ENCODE assay signal across 13 mouse cellular contexts in the genomic region with DNA sequence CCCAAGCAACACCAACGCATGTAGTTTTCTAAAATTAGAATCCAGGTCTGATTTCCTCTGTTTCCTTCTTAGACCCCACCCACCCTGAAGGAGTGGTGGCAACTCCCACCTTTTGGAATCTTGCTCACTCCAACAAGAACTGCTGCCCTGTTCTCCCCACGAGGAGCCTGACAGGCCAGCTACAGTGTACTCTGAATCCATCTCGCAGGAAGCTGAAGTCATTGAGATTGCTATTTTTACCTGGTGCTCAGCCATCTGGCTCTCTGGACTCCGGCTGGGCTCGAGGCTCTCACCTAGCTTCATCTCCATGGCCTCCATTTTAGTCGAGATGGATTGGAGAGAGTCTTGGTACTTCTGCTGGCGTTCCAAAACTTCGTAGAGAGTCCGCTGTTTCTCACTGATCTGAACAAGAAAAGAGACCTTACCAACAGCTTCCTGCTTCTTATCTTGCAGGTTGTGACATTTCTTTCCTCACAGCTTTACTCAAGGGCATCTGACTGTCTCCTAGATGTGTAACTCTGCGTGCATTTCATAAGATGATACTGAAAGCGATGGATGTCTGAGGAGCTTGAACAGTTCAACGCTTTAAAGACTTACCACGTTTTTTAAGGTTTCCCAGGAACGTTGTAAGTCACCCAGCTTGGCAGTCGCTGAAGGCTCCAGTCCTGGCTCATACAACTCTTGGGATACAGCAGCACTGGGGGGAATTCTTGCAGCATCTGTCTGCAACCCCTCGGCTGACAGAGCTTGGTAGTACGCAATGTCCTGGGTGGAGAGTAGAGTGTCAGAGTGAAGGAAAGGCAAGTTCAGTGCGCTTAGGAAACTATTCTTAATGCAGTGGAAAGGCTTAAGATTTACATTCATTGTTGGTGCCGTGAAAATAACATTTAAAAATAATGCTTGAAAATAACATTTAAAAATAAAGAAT.
DNase-seq lines count a peak whose midpoint lies in the region; ATAC-seq and TF ChIP-seq lines count a peak whose summit lies in the region.
"Had no signal": no experiment of that assay in that cellular context is flagged by ENCODE, and none has a peak within 500 bp of the region (broad histone marks: within the 10 kb centered on the region; RNA-seq: fewer than 3 reads in every experiment).

No protein-coding gene starts in this region.

- peaks cover 7 to 9% of the 10 kb centered on the region in 2 experiments for H3K4me1 ChIP-seq in heart, embryonic 14.5 days (ENCODE audit: control insufficient read depth in 2 of 2, insufficient read depth in 2 of 2, low read length in 2 of 2)
- no peaks in the 10 kb centered on the region for H3K4me1 ChIP-seq in hindbrain, embryonic 12.5 days
- no peaks in the 10 kb centered on the region for H3K4me1 ChIP-seq in lung, postnatal 0 days (ENCODE audit: insufficient read depth, low read depth, low read length)
- H3K4me1 ChIP-seq: kidney, embryonic 15.5 days; limb, embryonic 15.5 days; midbrain, embryonic 12.5 days had no signal

- 39% methylated on average over 19 of the region's 19 CpGs for WGBS in heart, embryonic 14.5 days
- WGBS in hindbrain, embryonic 12.5 days, result 86% methylated on average over 19 of the region's 19 CpGs
- WGBS in lung, postnatal 0 days, result 61% methylated on average over 19 of the region's 19 CpGs

- H3K4me3 ChIP-seq in heart, embryonic 14.5 days (ENCODE audit: control insufficient read depth in 1 of 2, insufficient read depth in 1 of 2, low read depth in 1 of 2, low read length in 2 of 2), result no peak overlapping the region
- H3K4me3 ChIP-seq in hindbrain, embryonic 12.5 days, result no peak overlapping the region
- H3K4me3 ChIP-seq in lung, postnatal 0 days (ENCODE audit: low read depth, low read length), result no peak overlapping the region
- H3K4me3 ChIP-seq: kidney, embryonic 15.5 days; limb, embryonic 15.5 days; midbrain, embryonic 12.5 days; myocyte had no signal

- peak overlapping the region; percentile 46 to 49; a peak in 3 of 4 replicates for H3K27ac ChIP-seq in heart, embryonic 14.5 days (replicated peaks in 1 of 2; ENCODE audit: control insufficient read depth in 1 of 2, insufficient read depth in 1 of 2, low read depth in 2 of 2, low read length in 2 of 2)
- no peak overlapping the region for H3K27ac ChIP-seq in hindbrain, embryonic 12.5 days
- H3K27ac ChIP-seq in lung, postnatal 0 days (ENCODE audit: low read length), result no peak overlapping the region
- H3K27ac ChIP-seq: kidney, embryonic 15.5 days; limb, embryonic 15.5 days; midbrain, embryonic 12.5 days had no signal

- no peaks in the 10 kb centered on the region for H3K27me3 ChIP-seq in heart, embryonic 14.5 days (ENCODE audit: control insufficient read depth, insufficient read depth, low read length)
- H3K27me3 ChIP-seq in hindbrain, embryonic 12.5 days, result no peaks in the 10 kb centered on the region
- no peaks in the 10 kb centered on the region for H3K27me3 ChIP-seq in lung, postnatal 0 days (replicated peaks; ENCODE audit: insufficient read depth, low read length)
- H3K27me3 ChIP-seq: kidney, embryonic 15.5 days; limb, embryonic 15.5 days; midbrain, embryonic 12.5 days had no signal

- no peak overlapping the region for H3K9ac ChIP-seq in heart, embryonic 14.5 days (ENCODE audit: low read length)
- no peak overlapping the region for H3K9ac ChIP-seq in hindbrain, embryonic 12.5 days
- no peak overlapping the region for H3K9ac ChIP-seq in lung, postnatal 0 days (replicated peaks; ENCODE audit: low read depth)
- H3K9ac ChIP-seq: kidney, embryonic 15.5 days; limb, embryonic 15.5 days; midbrain, embryonic 12.5 days had no signal

- TF ChIP-seq CTCF in lung, postnatal 0 days (IDR thresholded peaks at IDR 0.05), result no peak

- 0 out of 2 replicates have a peak overlapping the region, but pooled peaks have one; percentile 9 for H3K4me2 ChIP-seq in heart, embryonic 14.5 days (ENCODE audit: low read length)
- H3K4me2 ChIP-seq in hindbrain, embryonic 12.5 days (replicated peaks), result no peak overlapping the region
- H3K4me2 ChIP-seq in lung, postnatal 0 days (replicated peaks; ENCODE audit: low read depth, low read length), result no peak overlapping the region
- H3K4me2 ChIP-seq: kidney, embryonic 15.5 days; limb, embryonic 15.5 days; midbrain, embryonic 12.5 days had no signal

- no peak for DNase-seq in cerebellum, postnatal 4 days (ENCODE audit: low spot score in 2 of 2)
- peak; percentile 58 for DNase-seq in 416B (ENCODE audit: low read depth)
- peak; percentile 51 to 56 for DNase-seq in cerebellum, postnatal 10 days
- no peak for DNase-seq in thymus, postnatal 36 days
- DNase-seq in lung, postnatal 0 days (ENCODE audit: low spot score), result no peak
- DNase-seq: lung, postnatal 14 days had no signal

- ATAC-seq in cerebellum, adult (ENCODE audit: insufficient number of reproducible peaks, low FRiP score, low TSS enrichment), result peak; percentile 93
- no peak for ATAC-seq in heart, embryonic 14.5 days (ENCODE audit: insufficient number of reproducible peaks, insufficient read depth, low FRiP score, low read depth)
- no peak for ATAC-seq in hindbrain, embryonic 12.5 days (ENCODE audit: low FRiP score)
- ATAC-seq in lung, postnatal 0 days, result no peak

- H3K36me3 ChIP-seq in heart, embryonic 14.5 days (ENCODE audit: control insufficient read depth, insufficient read depth, low read length), result peaks cover 53% of the 10 kb centered on the region
- peaks cover 5% of the 10 kb centered on the region for H3K36me3 ChIP-seq in hindbrain, embryonic 12.5 days
- H3K36me3 ChIP-seq in lung, postnatal 0 days (ENCODE audit: insufficient read depth, low read length), result no peaks in the 10 kb centered on the region

- TF ChIP-seq EP300 in lung, postnatal 0 days (IDR thresholded peaks at IDR 0.05), result no peak

- no peaks in the 10 kb centered on the region for H3K9me3 ChIP-seq in heart, embryonic 14.5 days (ENCODE audit: control insufficient read depth, low read length)
- 0 out of 2 replicates have a peak, but pooled peaks cover 3% of the 10 kb centered on the region for H3K9me3 ChIP-seq in hindbrain, embryonic 12.5 days (replicated peaks)
- H3K9me3 ChIP-seq in lung, postnatal 0 days (ENCODE audit: low read length), result no peaks in the 10 kb centered on the region
- H3K9me3 ChIP-seq: kidney, embryonic 15.5 days; limb, embryonic 15.5 days; midbrain, embryonic 12.5 days had no signal

Comparison
In these comparisons a context has a peak if more than half of its experiments do, and no peak if none do; other contexts are left out.
1. DNase-seq: peak in 416B (single experiment) and cerebellum, postnatal 10 days (2 of 2); none in cerebellum, postnatal 4 days (0 of 2), thymus, postnatal 36 days (0 of 2) and lung, postnatal 0 days (single experiment).
2. H3K27ac ChIP-seq: peak in heart, embryonic 14.5 days (2 of 2); none in hindbrain, embryonic 12.5 days (single experiment) and lung, postnatal 0 days (single experiment).